Mouse (Mus musculus) heart, postnatal 0 days (tissue): ENCODE results near the gene Tfrc.

Source experiments
- CTCF ChIP-seq: IDR thresholded peaks from 2 replicates; pipeline ENCODE4 v1.5.1; 2016; ENCODE audit warnings: antibody characterized with exemption, control low read depth, low read depth
- EP300 ChIP-seq: IDR thresholded peaks from 2 replicates; pipeline ENCODE4 v1.6.1; 2016; ENCODE audit warnings: antibody characterized with exemption, low read depth

- TF ChIP-seq CTCF (no peak), EP300 (no peak)
Observed at GRCm38 (mm10) chr16:32674121-32674740, 65.5 kb downstream of the Tfrc start.
